Mouse (Mus musculus) hindbrain, embryonic 10.5 days (tissue): ENCODE data around the gene Cacna2d3. TPM values are rescaled to one million over a fixed set of nuclear protein-coding genes. Genes with fewer than 3 reads are reported as not detected.
A peak's percentile ranks its signal among the peaks of the same experiment; 100 is the strongest.

Experiments
- DNase-seq: peaks from one replicate; pipeline ENCODE4 v3.0.0-alpha.2; 2017; ENCODE audit warnings: low spot score
- H3K27ac ChIP-seq: fragments of 300-500 bp; sonication (generic); 2 replicates; pipeline ENCODE4 v1.5.1; 2016; ENCODE audit warnings: mild to moderate bottlenecking, moderate library complexity
- H3K27me3 ChIP-seq: fragments of 300-500 bp; sonication (generic); 2 replicates; pipeline ENCODE4 v1.6.1; 2016; ENCODE audit warnings: mild to moderate bottlenecking; ENCODE audit not compliant: poor library complexity, insufficient read depth, severe bottlenecking
- H3K36me3 ChIP-seq: fragments of 300-500 bp; sonication (generic); 2 replicates; pipeline ENCODE4 v1.6.1; 2016; ENCODE audit warnings: mild to moderate bottlenecking, moderate library complexity
- H3K4me1 ChIP-seq: fragments of 300-500 bp; sonication (generic); replicated peaks from 2 replicates; pipeline ENCODE4 v1.6.1; 2016; ENCODE audit warnings: mild to moderate bottlenecking
- H3K4me3 ChIP-seq: fragments of 300-500 bp; sonication (generic); 2 replicates; pipeline ENCODE4 v1.5.1; 2016; ENCODE audit warnings: mild to moderate bottlenecking, moderate library complexity
- H3K9me3 ChIP-seq: fragments of 300-500 bp; sonication (generic); 2 replicates; pipeline ENCODE4 v1.6.1; 2016; ENCODE audit warnings: mild to moderate bottlenecking, moderate library complexity
- WGBS: fragments of 180-500 bp; shearing (Covaris S2); methylation state at CpG from one replicate; pipeline ENCODE4 v1.1.7; 2016; 5-methylcytosine and 5-hydroxymethylcytosine counted together
- polyA plus RNA-seq: library from polyadenylated mRNA; unstranded; fragments of >200 nt; fragmentation: Nextera tagmentation; extraction: Ambion mirVana; gene quantifications from 2 replicates; pipeline ENCODE4 v1.2.1, GENCODE M21; 2016

The Cacna2d3 gene
- polyA plus RNA-seq, 1 experiment from 2014 or later = 12.6 TPM

DNA sequence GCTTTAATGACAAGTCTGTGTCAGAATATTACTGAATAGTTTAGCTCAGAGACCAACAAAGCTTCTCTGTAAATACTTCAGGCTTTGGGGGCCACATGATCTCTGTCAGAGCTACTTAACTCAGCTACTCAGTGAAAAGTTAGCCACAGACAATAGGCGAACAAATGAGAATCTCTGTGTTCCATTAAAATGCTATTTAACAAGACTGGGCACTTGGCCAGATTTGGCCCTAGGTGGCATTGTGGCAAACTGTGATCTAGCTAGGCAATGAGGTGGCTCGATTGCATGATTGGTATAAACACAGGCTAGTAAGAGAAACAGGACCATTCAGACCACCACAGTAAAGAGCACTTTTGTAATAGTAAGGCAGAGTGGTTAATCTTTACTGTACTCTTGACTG is 478.1 kb downstream of the Cacna2d3 start:
- Histone ChIP-seq H3K27me3 (no peaks in the 10 kb centered on the region), H3K36me3 (no peaks in the 10 kb centered on the region)
- no peak for DNase-seq

DNA sequence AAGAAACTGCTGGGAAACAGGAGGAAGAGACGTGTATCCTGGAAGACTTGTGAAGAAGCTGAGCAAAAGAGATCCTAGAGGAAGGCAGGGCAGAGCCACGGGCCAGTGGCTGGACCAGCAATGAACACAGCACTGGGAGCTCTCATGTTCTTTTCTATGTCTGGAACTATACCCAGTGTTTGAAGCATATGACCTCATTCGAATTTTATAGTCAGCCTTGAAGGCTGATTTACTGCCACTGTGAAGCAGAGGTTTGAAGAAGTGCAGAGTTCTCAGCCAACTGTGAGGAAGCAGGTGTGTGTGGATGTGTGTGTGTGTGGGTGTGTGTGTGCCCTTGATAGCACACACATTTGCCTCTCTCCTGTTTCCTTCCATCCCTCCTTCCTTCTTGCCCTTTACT is 483.2 kb downstream of the Cacna2d3 start:
- 80% methylated on average over 3 of the region's 3 CpGs for WGBS
- no peak for DNase-seq

More for the DNA sequence above, 478.1 kb downstream of the Cacna2d3 start:
- Histone ChIP-seq H3K9me3 (peaks cover 17% of the 10 kb centered on the region), H3K27ac (no peak overlapping the region), H3K4me3 (no peak overlapping the region), H3K4me1 (no peaks in the 10 kb centered on the region)
- WGBS = 91% methylated on average over 2 of the region's 2 CpGs

DNA sequence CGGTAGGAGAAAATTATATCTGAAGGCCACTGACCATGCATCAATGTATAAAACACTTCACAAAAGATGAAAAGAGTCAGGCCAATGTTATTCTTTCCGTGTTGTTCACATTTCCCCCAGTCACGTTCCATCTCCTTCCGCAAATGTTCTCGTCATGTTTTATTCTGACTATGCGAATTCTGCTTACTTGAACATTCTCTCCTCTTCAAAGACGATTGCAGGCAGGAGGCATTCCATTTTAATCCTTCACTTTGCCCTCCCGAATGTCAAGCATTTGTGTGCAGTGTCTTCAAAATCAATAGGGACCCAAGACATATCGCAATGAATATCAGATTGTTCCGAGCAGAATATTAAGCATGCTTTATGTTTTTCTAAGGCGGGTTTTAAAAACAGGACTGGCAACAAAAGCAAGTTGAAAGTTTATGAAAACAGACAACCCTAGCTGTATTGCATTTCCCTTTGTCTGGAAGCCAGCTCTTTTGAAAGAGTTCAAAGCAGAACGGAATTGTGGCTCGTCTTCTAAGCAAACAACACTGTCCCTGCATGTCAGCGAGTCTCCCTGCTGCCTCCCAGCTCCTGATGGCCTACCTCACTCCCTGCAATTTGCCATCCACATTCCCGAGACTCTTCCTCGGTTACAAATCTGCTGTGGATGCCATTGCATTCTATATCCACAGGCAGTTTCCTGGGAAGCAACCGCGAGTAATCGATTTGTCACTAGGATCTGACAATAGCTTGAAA is 492.5 kb downstream of the Cacna2d3 start:
- Histone ChIP-seq H3K4me3 (0 out of 2 replicates have a peak overlapping the region, but pooled peaks have one; percentile 5), H3K27ac (peak overlapping the region; percentile 75), H3K36me3 (no peaks in the 10 kb centered on the region), H3K27me3 (no peaks in the 10 kb centered on the region), H3K4me1 (peaks cover 36% of the 10 kb centered on the region), H3K9me3 (no peaks in the 10 kb centered on the region)
- 35% methylated on average over 19 of the region's 19 CpGs for WGBS
- DNase-seq = peak; percentile 49

More for the DNA sequence above, 483.2 kb downstream of the Cacna2d3 start:
- Histone ChIP-seq H3K4me3 (no peak overlapping the region), H3K4me1 (no peaks in the 10 kb centered on the region), H3K27ac (no peak overlapping the region), H3K36me3 (no peaks in the 10 kb centered on the region), H3K27me3 (no peaks in the 10 kb centered on the region), H3K9me3 (peaks cover 11% of the 10 kb centered on the region; the same call in 1 of the 2 replicates)

DNA sequence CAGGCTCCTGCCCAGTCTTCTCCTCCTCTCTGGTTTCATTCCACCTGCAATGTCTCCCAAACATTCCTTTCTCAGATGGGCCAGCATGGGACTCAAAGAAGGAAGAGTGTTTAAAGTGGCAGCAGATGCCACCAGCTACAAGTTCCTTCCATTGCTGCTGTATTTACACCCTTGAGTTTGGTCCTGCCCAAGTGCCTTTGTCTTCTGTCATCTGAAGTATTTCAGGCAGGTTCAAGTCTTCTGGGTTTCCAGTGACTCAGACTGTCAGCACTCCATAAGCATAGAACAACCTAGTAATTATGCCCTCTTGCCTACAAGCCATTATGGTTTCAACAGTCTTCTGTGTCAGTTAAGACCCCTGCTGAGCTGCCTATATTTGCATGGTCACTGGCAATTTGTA is 493.2 kb downstream of the Cacna2d3 start:
- Histone ChIP-seq H3K27ac (peak overlapping the region; percentile 75), H3K36me3 (no peaks in the 10 kb centered on the region), H3K27me3 (no peaks in the 10 kb centered on the region), H3K4me3 (no peak overlapping the region), H3K9me3 (no peaks in the 10 kb centered on the region), H3K4me1 (peaks cover 36% of the 10 kb centered on the region)
- DNase-seq = no peak

DNA sequence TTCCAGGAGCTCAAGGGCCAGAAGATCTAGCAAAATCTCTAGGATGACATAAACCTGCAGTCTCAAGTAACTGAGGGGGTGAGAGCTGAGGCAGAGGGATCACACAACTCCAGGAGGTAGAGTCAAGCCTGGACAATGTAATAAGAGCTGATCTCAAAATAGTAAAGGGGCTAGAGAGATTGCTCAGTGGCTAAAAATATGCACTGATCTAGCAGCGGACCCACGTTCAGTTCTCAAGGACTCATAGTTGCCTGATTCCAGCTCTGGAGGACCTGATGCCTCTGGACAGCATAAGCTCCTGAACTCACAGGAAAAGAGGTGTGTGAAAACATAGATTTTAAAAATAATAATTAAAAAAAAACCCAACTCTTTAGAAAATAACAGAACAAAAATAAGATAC is 493.7 kb downstream of the Cacna2d3 start:
- Histone ChIP-seq H3K36me3 (no peaks in the 10 kb centered on the region), H3K27me3 (no peaks in the 10 kb centered on the region), H3K9me3 (no peaks in the 10 kb centered on the region), H3K27ac (peak overlapping the region; percentile 75; the same call in 1 of the 2 replicates), H3K4me3 (no peak overlapping the region), H3K4me1 (peaks cover 36% of the 10 kb centered on the region)
- 86% methylated on average over 2 of the region's 2 CpGs for WGBS
- no peak for DNase-seq

DNA sequence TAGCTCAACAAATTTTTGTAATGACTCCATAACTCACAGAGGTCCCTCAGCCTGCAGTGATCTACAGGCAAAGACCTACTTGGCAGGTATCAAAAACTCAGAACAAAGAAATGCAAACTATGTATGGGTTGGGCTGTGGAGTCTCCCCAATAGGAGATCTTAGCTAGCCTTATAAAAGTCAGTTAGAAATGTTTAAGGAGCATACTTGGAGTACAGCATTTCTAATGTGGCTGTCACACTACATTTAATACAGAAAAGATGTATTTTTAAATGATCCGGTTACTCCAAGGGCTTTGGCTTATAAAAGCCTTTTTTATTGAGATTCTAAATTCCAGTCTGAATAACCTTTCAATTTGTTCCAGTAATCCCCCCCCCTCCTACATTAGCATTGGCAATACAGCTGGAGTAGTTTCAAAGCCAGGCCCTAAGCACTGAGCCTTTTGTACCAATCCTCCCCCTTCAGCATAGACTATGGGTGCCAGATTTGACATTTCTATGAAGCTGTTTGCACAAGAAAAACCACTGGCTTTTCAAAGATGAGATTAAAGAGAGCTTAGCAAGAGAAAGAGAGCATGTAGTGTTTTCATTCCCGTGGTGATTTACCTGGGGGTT is 495.8 kb downstream of the Cacna2d3 start:
- H3K4me3 ChIP-seq = no peak overlapping the region
- H3K4me1 ChIP-seq = peaks cover 36% of the 10 kb centered on the region
- H3K9me3 ChIP-seq = no peaks in the 10 kb centered on the region
- no peak overlapping the region for H3K27ac ChIP-seq
- H3K36me3 ChIP-seq = no peaks in the 10 kb centered on the region
- no peaks in the 10 kb centered on the region for H3K27me3 ChIP-seq
- WGBS = 38% methylated on average over 2 of the region's 2 CpGs
- DNase-seq = no peak

DNA sequence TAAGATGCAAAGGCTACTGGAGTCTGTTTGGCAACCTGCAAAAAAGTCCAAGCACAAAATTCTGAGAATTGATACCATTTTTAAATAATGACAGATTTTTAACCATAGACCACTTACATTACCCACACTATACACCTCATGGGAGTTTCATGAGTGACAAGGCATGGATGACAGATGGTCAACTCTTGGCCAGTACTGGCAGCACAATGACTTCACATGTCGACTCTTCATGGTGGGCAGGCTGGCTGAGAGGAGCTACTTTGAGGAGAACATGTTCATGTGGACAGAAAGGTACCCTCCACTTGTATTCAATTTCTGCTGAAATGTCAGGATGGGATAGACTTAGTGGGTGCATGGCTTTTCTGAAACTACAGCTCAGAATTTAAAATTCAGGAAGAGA is 498.7 kb downstream of the Cacna2d3 start:
- H3K4me3 ChIP-seq = no peak overlapping the region
- H3K27ac ChIP-seq = no peak overlapping the region
- no peak for DNase-seq
- peaks cover 8% of the 10 kb centered on the region; the same call in 1 of the 2 replicates for H3K4me1 ChIP-seq
- H3K27me3 ChIP-seq = no peaks in the 10 kb centered on the region
- H3K36me3 ChIP-seq = no peaks in the 10 kb centered on the region
- no peaks in the 10 kb centered on the region for H3K9me3 ChIP-seq
- WGBS = 82% methylated on average over 1 of the region's 1 CpGs

DNA sequence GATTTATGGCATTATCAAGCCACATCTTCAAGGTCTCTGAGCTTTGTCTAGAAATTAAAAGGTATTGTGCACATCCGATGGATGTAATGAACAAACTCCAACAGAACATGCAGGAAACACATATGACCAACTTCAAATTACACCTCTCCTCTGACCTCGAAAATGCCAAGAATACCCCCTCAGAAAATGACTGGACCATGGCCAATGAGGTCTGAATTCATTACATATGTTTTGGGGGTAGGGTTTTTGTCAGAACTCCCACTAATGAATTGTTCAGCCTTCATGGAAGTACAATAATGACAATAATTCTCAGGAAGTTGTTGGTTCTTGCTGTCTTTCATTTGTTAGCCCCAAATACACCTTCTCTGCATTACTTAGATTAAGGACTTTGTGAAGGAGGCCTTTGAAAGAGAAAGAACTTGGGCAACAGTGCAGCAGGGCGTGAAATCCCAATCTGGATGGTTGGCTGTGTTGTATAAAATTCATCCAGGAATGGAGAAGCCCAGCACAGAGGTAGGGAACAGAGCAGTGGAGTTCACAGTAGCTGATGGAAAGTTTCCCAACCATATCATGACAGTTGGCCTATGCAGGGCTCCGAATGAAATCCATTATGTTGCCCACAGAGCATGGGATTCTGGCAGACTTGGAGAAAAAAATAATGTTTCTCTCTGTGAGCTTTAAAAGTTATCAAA is 499.3 kb downstream of the Cacna2d3 start:
- no peaks in the 10 kb centered on the region for H3K27me3 ChIP-seq
- H3K4me3 ChIP-seq = no peak overlapping the region
- H3K4me1 ChIP-seq = 0 out of 2 replicates have a peak, but pooled peaks cover 5% of the 10 kb centered on the region
- H3K9me3 ChIP-seq = no peaks in the 10 kb centered on the region
- H3K27ac ChIP-seq = no peak overlapping the region
- 68% methylated on average over 4 of the region's 4 CpGs for WGBS
- H3K36me3 ChIP-seq = no peaks in the 10 kb centered on the region
- no peak for DNase-seq

DNA sequence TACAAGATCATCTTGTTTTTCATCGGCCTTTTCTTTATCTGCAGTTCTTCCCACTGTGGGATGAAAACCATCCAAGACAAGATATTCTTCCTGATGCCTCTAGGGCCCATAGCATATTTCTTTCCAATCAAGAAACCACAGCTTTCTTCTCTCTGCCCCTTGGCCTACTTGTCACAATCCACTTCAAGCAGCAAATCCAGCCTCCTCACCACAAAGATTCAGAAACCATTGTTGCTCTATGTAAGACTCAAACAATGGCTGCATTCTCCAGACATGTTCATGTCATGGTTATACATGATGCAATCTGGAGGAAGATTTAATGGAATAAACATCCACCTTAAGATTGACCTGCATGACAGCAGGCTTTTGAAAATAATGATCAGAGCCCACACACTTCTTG is 505.6 kb downstream of the Cacna2d3 start:
- Histone ChIP-seq H3K27ac (no peak overlapping the region), H3K4me1 (no peaks in the 10 kb centered on the region), H3K27me3 (no peaks in the 10 kb centered on the region), H3K9me3 (no peaks in the 10 kb centered on the region), H3K36me3 (no peaks in the 10 kb centered on the region), H3K4me3 (no peak overlapping the region)
- WGBS = 72% methylated on average over 1 of the region's 1 CpGs
- no peak for DNase-seq

DNA sequence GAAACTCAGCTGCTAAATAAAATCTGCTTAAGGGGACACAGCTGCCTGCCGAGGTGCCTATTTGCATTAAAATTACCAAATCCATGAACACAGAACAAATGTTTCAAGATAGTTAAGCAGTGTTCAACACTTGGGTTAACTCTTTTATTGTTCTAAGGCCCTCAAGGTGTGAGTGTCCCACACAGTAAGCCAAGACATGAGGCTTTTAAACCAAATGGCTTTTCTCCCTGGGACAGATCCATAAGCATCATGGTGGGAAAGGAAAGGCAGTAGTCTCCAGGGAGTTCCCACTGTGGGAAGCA is 516.7 kb downstream of the Cacna2d3 start:
- Histone ChIP-seq H3K27ac (no peak overlapping the region), H3K9me3 (no peaks in the 10 kb centered on the region), H3K4me3 (no peak overlapping the region), H3K4me1 (peaks cover 11% of the 10 kb centered on the region), H3K27me3 (no peaks in the 10 kb centered on the region), H3K36me3 (no peaks in the 10 kb centered on the region)
- DNase-seq = no peak
- 53% methylated on average over 1 of the region's 1 CpGs for WGBS

DNA sequence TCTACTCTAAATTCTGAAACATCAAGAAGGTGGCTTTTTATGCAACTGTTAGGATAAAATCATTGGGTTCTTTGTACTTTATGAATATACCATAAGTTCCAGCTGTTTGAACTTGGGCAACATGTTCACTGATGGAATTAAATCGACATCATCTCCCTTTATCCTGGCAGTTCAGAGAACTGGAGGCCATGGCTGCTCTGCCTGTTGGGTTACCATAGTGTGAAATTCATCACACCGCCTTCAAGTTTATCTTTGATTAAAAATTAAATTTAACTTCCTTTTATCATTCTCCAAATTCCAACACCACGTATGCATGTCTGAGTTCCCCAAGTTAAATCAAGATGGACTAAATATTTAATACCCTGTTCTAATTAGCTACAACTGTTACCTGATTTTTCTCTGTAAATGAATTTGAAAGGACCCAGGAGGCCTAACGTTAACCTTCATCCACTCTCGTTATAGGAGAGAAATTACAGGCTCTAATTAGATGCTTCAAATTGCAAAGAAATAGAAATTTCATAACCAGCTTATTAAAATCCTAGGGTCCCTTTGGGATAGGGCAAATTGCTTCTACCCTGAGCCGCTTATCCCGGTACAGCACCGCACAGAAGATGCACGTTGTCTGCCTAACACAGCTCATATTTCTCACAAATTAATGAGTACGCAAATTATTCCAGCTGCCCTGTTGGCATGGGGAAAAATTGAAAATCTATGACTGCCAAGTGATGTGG is 517.3 kb downstream of the Cacna2d3 start:
- Histone ChIP-seq H3K4me1 (peaks cover 11% of the 10 kb centered on the region), H3K9me3 (no peaks in the 10 kb centered on the region), H3K36me3 (no peaks in the 10 kb centered on the region), H3K4me3 (no peak overlapping the region), H3K27me3 (no peaks in the 10 kb centered on the region), H3K27ac (no peak overlapping the region)
- no peak for DNase-seq
- WGBS = 84% methylated on average over 10 of the region's 10 CpGs

DNA sequence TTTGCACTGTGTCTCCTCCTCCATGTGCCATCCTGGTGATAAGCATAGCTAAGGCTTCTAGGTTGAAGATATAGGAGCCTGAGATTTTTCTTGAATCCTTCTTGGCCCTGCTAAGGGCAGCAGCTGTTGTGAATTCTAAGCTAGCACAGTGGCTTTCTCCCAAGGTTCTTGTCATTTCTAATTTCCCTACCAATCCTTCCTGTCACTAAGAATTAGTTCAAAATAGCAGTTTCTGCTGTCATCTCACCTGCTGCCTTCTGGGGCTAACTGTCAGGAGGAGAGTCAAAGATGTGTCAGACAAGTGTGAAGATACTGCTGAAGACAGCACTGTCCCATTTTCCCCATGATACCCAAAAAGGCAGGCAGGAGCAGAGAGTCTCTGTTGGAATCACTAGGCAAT is 525.5 kb downstream of the Cacna2d3 start:
- no peak overlapping the region for H3K27ac ChIP-seq
- H3K9me3 ChIP-seq = no peaks in the 10 kb centered on the region
- no peaks in the 10 kb centered on the region for H3K27me3 ChIP-seq
- no peaks in the 10 kb centered on the region for H3K36me3 ChIP-seq
- no peak overlapping the region for H3K4me3 ChIP-seq
- DNase-seq = no peak
- no peaks in the 10 kb centered on the region; the same call in 1 of the 2 replicates for H3K4me1 ChIP-seq

DNA sequence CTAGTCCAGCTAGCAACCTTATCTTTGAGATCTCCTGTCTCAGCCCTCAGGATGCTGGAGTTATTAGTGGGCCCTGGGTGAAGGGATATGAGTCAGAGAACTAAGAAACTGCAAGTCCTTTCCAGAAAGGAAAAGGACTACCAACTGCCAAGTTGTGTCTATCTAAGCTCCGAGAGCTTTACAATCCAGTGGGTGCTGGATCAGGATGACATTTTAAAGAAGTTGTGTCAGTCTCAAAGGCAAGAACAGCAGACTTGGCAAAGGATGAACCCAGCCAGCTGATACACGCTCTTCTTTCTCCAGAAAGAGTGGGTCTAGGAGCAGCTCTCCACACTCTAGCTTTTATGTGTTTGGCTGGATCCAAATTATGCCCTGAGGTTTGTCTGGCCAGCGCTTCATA is 530.2 kb downstream of the Cacna2d3 start:
- WGBS = 95% methylated on average over 3 of the region's 3 CpGs
- H3K27me3 ChIP-seq = no peaks in the 10 kb centered on the region
- H3K4me3 ChIP-seq = no peak overlapping the region
- no peak overlapping the region for H3K27ac ChIP-seq
- H3K9me3 ChIP-seq = no peaks in the 10 kb centered on the region
- H3K4me1 ChIP-seq = no peaks in the 10 kb centered on the region; the same call in 1 of the 2 replicates
- DNase-seq = no peak
- no peaks in the 10 kb centered on the region for H3K36me3 ChIP-seq
